Mouse (Mus musculus) liver, adult (tissue): ENCODE data around the gene Nr3c2.

Experiments
- GATA4 ChIP-seq: IDR thresholded peaks from 2 replicates; pipeline ENCODE4 v1.6.1; 2014; ENCODE audit warnings: mild to moderate bottlenecking, low read length; ENCODE audit not compliant: insufficient replicate concordance

Nr3c2 gene

GRCm38 (mm10) chr8:77267941-77268405, 368.7 kb downstream of the Nr3c2 start:
- TF ChIP-seq GATA4, result no peak

- TF ChIP-seq GATA4, result no peak
Measured at GRCm38 (mm10) chr8:77272136-77272535, 372.9 kb downstream of the Nr3c2 start.

- no peak for TF ChIP-seq GATA4
Measured at GRCm38 (mm10) chr8:77275571-77275970, 376.3 kb downstream of the Nr3c2 start.

- no peak for TF ChIP-seq GATA4
Measured at GRCm38 (mm10) chr8:77276827-77277226, 377.6 kb downstream of the Nr3c2 start.

GRCm38 (mm10) chr8:77278246-77278645, 379.0 kb downstream of the Nr3c2 start:
- no peak for TF ChIP-seq GATA4

GRCm38 (mm10) chr8:77279977-77280376, 380.7 kb downstream of the Nr3c2 start:
- TF ChIP-seq GATA4, result no peak

GRCm38 (mm10) chr8:77282605-77283236, 383.5 kb downstream of the Nr3c2 start:
- no peak for TF ChIP-seq GATA4

GRCm38 (mm10) chr8:77284473-77284872, 385.2 kb downstream of the Nr3c2 start:
- TF ChIP-seq GATA4, result no peak

- TF ChIP-seq GATA4, result no peak
Measured at GRCm38 (mm10) chr8:77288065-77288464, 388.8 kb downstream of the Nr3c2 start.

GRCm38 (mm10) chr8:77288492-77288891, 389.2 kb downstream of the Nr3c2 start:
- TF ChIP-seq GATA4, result no peak

- no peak for TF ChIP-seq GATA4
Measured at GRCm38 (mm10) chr8:77292120-77292519, 392.9 kb downstream of the Nr3c2 start.

GRCm38 (mm10) chr8:77292649-77293048, 393.4 kb downstream of the Nr3c2 start:
- TF ChIP-seq GATA4, result no peak

GRCm38 (mm10) chr8:77294599-77294998, 395.4 kb downstream of the Nr3c2 start:
- no peak for TF ChIP-seq GATA4
